1 mouse cellular context compared by ENCODE assay signal in the genomic region with DNA sequence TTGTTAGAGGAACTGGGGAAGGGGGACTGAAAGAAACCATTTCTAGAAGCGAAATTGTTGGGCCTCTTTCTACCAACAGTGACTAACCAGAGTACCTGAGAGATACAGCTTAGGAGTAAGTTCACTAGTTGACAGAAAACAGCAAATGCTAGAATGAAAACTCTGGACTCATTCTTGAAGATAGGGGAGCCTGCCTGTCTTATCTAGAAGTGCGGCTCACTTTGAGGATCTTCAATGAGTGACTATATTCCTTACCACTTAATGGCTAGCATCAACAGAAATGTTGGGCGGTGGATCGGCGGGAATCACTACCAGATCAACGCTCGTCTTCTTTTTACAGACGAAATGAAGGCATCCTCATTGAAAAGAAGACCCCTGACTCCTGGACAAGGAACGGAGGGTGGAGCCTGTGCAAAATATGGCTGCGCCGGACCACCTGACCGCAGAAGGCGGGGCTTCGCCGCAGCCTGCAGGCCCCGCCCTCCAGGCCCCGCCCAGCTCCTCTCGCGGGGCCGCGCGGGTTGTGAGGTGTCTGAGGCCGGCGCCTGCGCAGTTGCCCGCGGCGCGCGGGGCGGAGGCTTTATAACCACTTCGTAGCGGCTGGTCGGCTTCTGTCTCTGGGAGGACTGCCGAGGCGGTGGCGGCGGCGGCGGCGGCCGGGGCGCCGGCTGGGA.
TF ChIP-seq lines count a peak whose summit lies in the region.

No protein-coding gene starts in this region.

TF ChIP-seq in MEL, 35 proteins besides CTCF, POLR2A, EP300 and RAD21 (continued from another document):
- TF ChIP-seq ZC3H11A (IDR thresholded peaks at IDR 0.05; ENCODE audit: low read depth, low read length) = no peak
- no peak for TF ChIP-seq GABPA (IDR thresholded peaks at IDR 0.05; ENCODE audit: low read depth, low read length)
- TF ChIP-seq GATA1 (IDR thresholded peaks at IDR 0.05; ENCODE audit: low read depth, low read length) = peak; percentile 77
- peak; percentile 95 for TF ChIP-seq NELFE (IDR thresholded peaks at IDR 0.05; ENCODE audit: low read depth, low read length)
- no peak for TF ChIP-seq MYB (IDR thresholded peaks at IDR 0.05; ENCODE audit: low read depth, low read length)
- TF ChIP-seq HCFC1 (IDR thresholded peaks at IDR 0.05; ENCODE audit: low read depth, low read length) = peak; percentile 58
- 0 out of 2 replicates have a peak, but pooled peaks have one; percentile 9 for TF ChIP-seq ETS1 (IDR thresholded peaks at IDR 0.05; ENCODE audit: low read depth, low read length)
- no peak for TF ChIP-seq SMC3 (IDR thresholded peaks at IDR 0.05; ENCODE audit: low read depth, low read length)
- TF ChIP-seq KAT2A (conservative IDR thresholded peaks at IDR 0.05; ENCODE audit: low read depth, low read length) = no peak
- TF ChIP-seq TBP (IDR thresholded peaks at IDR 0.05; ENCODE audit: low read depth, low read length) = peak; percentile 90
- TF ChIP-seq USF2 (IDR thresholded peaks at IDR 0.05; ENCODE audit: borderline replicate concordance in 1 of 2, insufficient read depth in 1 of 2, low read depth in 1 of 2, low read length in 2 of 2) = peak in 1 of 2 experiments; percentile 36; a peak in 1 of 4 replicates
- TF ChIP-seq UBTF (IDR thresholded peaks at IDR 0.05; ENCODE audit: borderline replicate concordance, insufficient read depth, low read depth, low read length) = no peak
- TF ChIP-seq TAL1 (IDR thresholded peaks at IDR 0.05; ENCODE audit: low read length) = no peak
